In the genomic region with DNA sequence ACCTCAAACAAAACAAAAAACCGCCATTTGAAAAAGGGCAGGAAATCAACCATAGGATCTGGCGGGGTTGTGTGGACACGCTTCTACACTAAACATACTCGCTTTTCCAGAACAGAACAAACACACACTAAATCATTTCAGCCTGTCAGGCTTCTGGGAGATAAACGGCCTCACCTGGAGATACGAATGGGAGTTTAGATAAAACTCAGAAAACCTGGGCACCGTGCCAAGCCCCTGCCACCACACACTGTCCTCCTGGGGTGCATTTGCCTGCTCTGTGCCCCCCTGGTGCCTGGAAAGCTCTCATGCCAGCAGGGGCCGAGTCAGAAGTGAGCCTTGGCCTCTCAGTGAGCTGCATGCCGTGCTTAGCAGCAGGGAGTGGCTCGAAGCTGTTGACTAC, we compare ENCODE assay signal across 11 mouse cellular contexts. TPM values are rescaled to one million over a fixed set of nuclear protein-coding genes. Genes with fewer than 3 reads are reported as not detected.
DNase-seq lines count a peak whose midpoint lies in the region; ATAC-seq and TF ChIP-seq lines count a peak whose summit lies in the region.
"Had no signal": no experiment of that assay in that cellular context is flagged by ENCODE, and none has a peak within 500 bp of the region (broad histone marks: within the 10 kb centered on the region; RNA-seq: fewer than 3 reads in every experiment).

No protein-coding gene starts in this region.

- WGBS in heart, embryonic 15.5 days, result 40% methylated on average over 10 of the region's 10 CpGs
- 56% methylated on average over 10 of the region's 10 CpGs for WGBS in heart, adult 2 months
- 34% methylated on average over 10 of the region's 10 CpGs for WGBS in neural tube, embryonic 13.5 days
- WGBS in embryonic facial prominence, embryonic 15.5 days, result 25% methylated on average over 10 of the region's 10 CpGs
- WGBS in stomach, embryonic 15.5 days, result 22% methylated on average over 10 of the region's 10 CpGs

- no peak for TF ChIP-seq CTCF in heart, adult 2 months (IDR thresholded peaks at IDR 0.05)

- no peaks in the 10 kb centered on the region for H3K36me3 ChIP-seq in heart, embryonic 15.5 days
- H3K36me3 ChIP-seq in heart, adult 2 months (ENCODE audit: control insufficient read depth, insufficient read depth, low read length), result no peaks in the 10 kb centered on the region
- H3K36me3 ChIP-seq in neural tube, embryonic 13.5 days, result no peaks in the 10 kb centered on the region
- H3K36me3 ChIP-seq in embryonic facial prominence, embryonic 15.5 days, result no peaks in the 10 kb centered on the region
- H3K36me3 ChIP-seq in stomach, embryonic 15.5 days, result no peaks in the 10 kb centered on the region
- H3K36me3 ChIP-seq: hindbrain, embryonic 15.5 days had no signal

- H3K9ac ChIP-seq in heart, embryonic 15.5 days, result no peak overlapping the region
- no peak overlapping the region for H3K9ac ChIP-seq in heart, adult 2 months (ENCODE audit: low read depth, low read length)
- no peak overlapping the region for H3K9ac ChIP-seq in neural tube, embryonic 13.5 days
- no peak overlapping the region for H3K9ac ChIP-seq in embryonic facial prominence, embryonic 15.5 days
- H3K9ac ChIP-seq in stomach, embryonic 15.5 days, result no peak overlapping the region
- H3K9ac ChIP-seq: hindbrain, embryonic 15.5 days had no signal

- 0 out of 2 replicates have a peak, but pooled peaks have one; percentile 41 for ATAC-seq in heart, embryonic 15.5 days (replicated peaks; ENCODE audit: insufficient number of reproducible peaks, insufficient read depth, low FRiP score, low read depth)
- ATAC-seq in neural tube, embryonic 13.5 days (ENCODE audit: low read depth), result peak; percentile 56; the same call in 1 of the 2 replicates
- ATAC-seq in embryonic facial prominence, embryonic 15.5 days (ENCODE audit: insufficient number of reproducible peaks, low FRiP score, low TSS enrichment, low read depth), result peak; percentile 55; the same call in 1 of the 2 replicates
- peak; percentile 76 for ATAC-seq in stomach, embryonic 15.5 days (ENCODE audit: insufficient read depth, low FRiP score, low read depth)
- ATAC-seq: CD4-positive, CD25-positive, alpha-beta regulatory T cell, adult 4 months had no signal

- H3K27ac ChIP-seq in heart, embryonic 15.5 days, result 0 out of 2 replicates have a peak overlapping the region, but pooled peaks have one; percentile 24
- H3K27ac ChIP-seq in heart, adult 2 months, result no peak overlapping the region
- no peak overlapping the region for H3K27ac ChIP-seq in neural tube, embryonic 13.5 days (replicated peaks)
- peak overlapping the region; percentile 84 for H3K27ac ChIP-seq in embryonic facial prominence, embryonic 15.5 days (replicated peaks)
- peak overlapping the region; percentile 60 for H3K27ac ChIP-seq in stomach, embryonic 15.5 days
- H3K27ac ChIP-seq: hindbrain, embryonic 15.5 days had no signal

- no peaks in the 10 kb centered on the region for H3K79me2 ChIP-seq in heart, adult 2 months (replicated peaks; ENCODE audit: control insufficient read depth, insufficient read depth, low read length)

- no peak overlapping the region for H3K4me3 ChIP-seq in heart, embryonic 15.5 days
- H3K4me3 ChIP-seq in heart, adult 2 months, result no peak overlapping the region
- no peak overlapping the region for H3K4me3 ChIP-seq in neural tube, embryonic 13.5 days
- H3K4me3 ChIP-seq in embryonic facial prominence, embryonic 15.5 days (replicated peaks), result no peak overlapping the region
- no peak overlapping the region for H3K4me3 ChIP-seq in stomach, embryonic 15.5 days (replicated peaks)
- H3K4me3 ChIP-seq: hindbrain, embryonic 15.5 days had no signal

- H3K4me1 ChIP-seq in heart, embryonic 15.5 days (replicated peaks), result peaks cover 14% of the 10 kb centered on the region
- H3K4me1 ChIP-seq in heart, adult 2 months (ENCODE audit: control insufficient read depth, insufficient read depth, low read length), result no peaks in the 10 kb centered on the region
- peaks cover 13% of the 10 kb centered on the region for H3K4me1 ChIP-seq in neural tube, embryonic 13.5 days (replicated peaks)
- H3K4me1 ChIP-seq in embryonic facial prominence, embryonic 15.5 days, result peaks cover 13% of the 10 kb centered on the region
- H3K4me1 ChIP-seq in stomach, embryonic 15.5 days, result peaks cover 20% of the 10 kb centered on the region

- no peak for DNase-seq in heart, adult 2 months
- DNase-seq in neural tube, embryonic 10.5 days (ENCODE audit: extremely low spot score, low spot score), result no peak
- no peak for DNase-seq in Muller cell, postnatal 12 days (ENCODE audit: inconsistent ontology term)
- DNase-seq in embryo, embryonic 10 days (ENCODE audit: low spot score), result no peak
- DNase-seq: gastrocnemius, postnatal 36 days had no signal

- intact Hi-C loops in heart, adult 2 months (cut with DNase I), result no loop called here

- TF ChIP-seq POLR2A in heart, adult 2 months (IDR thresholded peaks at IDR 0.05; ENCODE audit: insufficient read depth, low read depth, low read length), result no peak

- no peaks in the 10 kb centered on the region for H3K27me3 ChIP-seq in heart, embryonic 15.5 days
- no peaks in the 10 kb centered on the region for H3K27me3 ChIP-seq in heart, adult 2 months (ENCODE audit: control insufficient read depth, insufficient read depth, low read length)
- no peaks in the 10 kb centered on the region for H3K27me3 ChIP-seq in neural tube, embryonic 13.5 days
- no peaks in the 10 kb centered on the region for H3K27me3 ChIP-seq in embryonic facial prominence, embryonic 15.5 days
- no peaks in the 10 kb centered on the region for H3K27me3 ChIP-seq in stomach, embryonic 15.5 days (replicated peaks)
- H3K27me3 ChIP-seq: hindbrain, embryonic 15.5 days had no signal

- TF ChIP-seq EP300 in heart, adult 2 months (IDR thresholded peaks at IDR 0.05; ENCODE audit: insufficient read depth, low read depth, low read length), result no peak

- H3K9me3 ChIP-seq in heart, embryonic 15.5 days (replicated peaks), result no peaks in the 10 kb centered on the region
- H3K9me3 ChIP-seq in neural tube, embryonic 13.5 days, result no peaks in the 10 kb centered on the region
- no peaks in the 10 kb centered on the region for H3K9me3 ChIP-seq in embryonic facial prominence, embryonic 15.5 days (replicated peaks)
- H3K9me3 ChIP-seq in stomach, embryonic 15.5 days, result no peaks in the 10 kb centered on the region
- H3K9me3 ChIP-seq: hindbrain, embryonic 15.5 days had no signal

- no peak overlapping the region for H3K4me2 ChIP-seq in heart, embryonic 15.5 days
- H3K4me2 ChIP-seq in neural tube, embryonic 13.5 days, result no peak overlapping the region
- peak overlapping the region; percentile 10; the same call in 1 of the 2 replicates for H3K4me2 ChIP-seq in embryonic facial prominence, embryonic 15.5 days (replicated peaks)
- 0 out of 2 replicates have a peak overlapping the region, but pooled peaks have one; percentile 10 for H3K4me2 ChIP-seq in stomach, embryonic 15.5 days
- H3K4me2 ChIP-seq: hindbrain, embryonic 15.5 days had no signal

RNA-seq across cellular contexts. Expression of a gene that starts 30.8 kb away (rescaled TPM):
- 29.5 and 38.9 TPM in 2 replicates for polyA plus RNA-seq in heart, embryonic 15.5 days (2015; fragmentation: Nextera tagmentation; extraction: Ambion mirVana)
- total RNA-seq in heart, adult 2 months (2021), result 10 to 100 TPM; 15.7 to 15.9 TPM
- 23.5 and 27.8 TPM in 2 replicates for polyA plus RNA-seq in heart, adult 2 months (2012; rRNA removed)
- 43.3 and 45.8 TPM in 2 replicates for polyA plus RNA-seq in neural tube, embryonic 13.5 days (2015; fragmentation: Nextera tagmentation; extraction: Ambion mirVana)
- polyA plus RNA-seq in embryonic facial prominence, embryonic 15.5 days (2015; fragmentation: Nextera tagmentation; extraction: Ambion mirVana), result 45.6 and 51.4 TPM in 2 replicates
- 39.0 and 45.6 TPM in 2 replicates for polyA plus RNA-seq in stomach, embryonic 15.5 days (2015; fragmentation: Nextera tagmentation; extraction: Ambion mirVana)

RNA-seq across cellular contexts. Expression of a gene that starts 50.4 kb away (rescaled TPM):
- 21.5 and 26.3 TPM in 2 replicates for polyA plus RNA-seq in heart, embryonic 15.5 days (2015; fragmentation: Nextera tagmentation; extraction: Ambion mirVana)
- under 1 TPM; 0.21 to 0.41 TPM for total RNA-seq in heart, adult 2 months (2021)
- polyA plus RNA-seq in heart, adult 2 months (2012; rRNA removed), result 0.53 and 0.61 TPM in 2 replicates
- polyA plus RNA-seq in neural tube, embryonic 13.5 days (2015; fragmentation: Nextera tagmentation; extraction: Ambion mirVana), result 5.0 and 5.6 TPM in 2 replicates
- 19.9 and 22.4 TPM in 2 replicates for polyA plus RNA-seq in embryonic facial prominence, embryonic 15.5 days (2015; fragmentation: Nextera tagmentation; extraction: Ambion mirVana)
- 23.5 and 26.3 TPM in 2 replicates for polyA plus RNA-seq in stomach, embryonic 15.5 days (2015; fragmentation: Nextera tagmentation; extraction: Ambion mirVana)

Comparison
In these comparisons a context has a peak if more than half of its experiments do, and no peak if none do; other contexts are left out.
1. H3K27ac ChIP-seq: peak in heart, embryonic 15.5 days (single experiment), embryonic facial prominence, embryonic 15.5 days (single experiment) and stomach, embryonic 15.5 days (single experiment); none in heart, adult 2 months (single experiment) and neural tube, embryonic 13.5 days (single experiment).
2. H3K4me2 ChIP-seq: peak in embryonic facial prominence, embryonic 15.5 days (single experiment) and stomach, embryonic 15.5 days (single experiment); none in heart, embryonic 15.5 days (single experiment) and neural tube, embryonic 13.5 days (single experiment).
3. Peak in every context shown above with its lines, with median percentiles within 50 percentile points of each other: ATAC-seq.